Mouse (Mus musculus) lung, postnatal 25 days (tissue): Measurements from ENCODE around the gene Ykt6.
A peak's percentile ranks its signal among the peaks of the same experiment; 100 is the strongest.
"Not testable (repeated sequence)": the region's sequence is repeated elsewhere in the genome, so short reads cannot be mapped to it uniquely, and the experiment has no call there.

Experiments
- DNase-seq: peaks from one replicate; pipeline ENCODE4 v3.0.0; 2022; ENCODE audit warnings: low spot score

The Ykt6 gene

GRCm38 (mm10) chr11:5994880-5995279, 39.4 kb downstream of the Ykt6 start:
- no peak for DNase-seq

GRCm38 (mm10) chr11:5995989-5996388, 40.5 kb downstream of the Ykt6 start:
- peak; percentile 84 for DNase-seq

DNA sequence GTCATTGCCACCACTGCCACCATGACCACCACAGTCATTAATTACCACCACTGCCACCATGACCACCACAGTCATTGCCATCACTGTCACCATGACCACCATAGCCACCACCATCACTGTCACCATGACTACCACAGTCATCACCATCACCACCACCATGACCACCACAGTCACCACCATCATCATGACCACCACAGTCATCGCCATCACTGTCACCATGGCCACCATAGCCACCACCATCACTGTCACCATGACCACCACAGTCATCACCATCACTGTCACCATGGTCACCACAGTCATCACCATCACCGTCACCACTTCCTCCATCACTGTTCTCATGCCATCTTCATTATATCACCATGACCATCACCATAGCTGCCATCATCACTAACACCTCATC, 43.0 kb downstream of the Ykt6 start:
- DNase-seq, result no peak

DNA sequence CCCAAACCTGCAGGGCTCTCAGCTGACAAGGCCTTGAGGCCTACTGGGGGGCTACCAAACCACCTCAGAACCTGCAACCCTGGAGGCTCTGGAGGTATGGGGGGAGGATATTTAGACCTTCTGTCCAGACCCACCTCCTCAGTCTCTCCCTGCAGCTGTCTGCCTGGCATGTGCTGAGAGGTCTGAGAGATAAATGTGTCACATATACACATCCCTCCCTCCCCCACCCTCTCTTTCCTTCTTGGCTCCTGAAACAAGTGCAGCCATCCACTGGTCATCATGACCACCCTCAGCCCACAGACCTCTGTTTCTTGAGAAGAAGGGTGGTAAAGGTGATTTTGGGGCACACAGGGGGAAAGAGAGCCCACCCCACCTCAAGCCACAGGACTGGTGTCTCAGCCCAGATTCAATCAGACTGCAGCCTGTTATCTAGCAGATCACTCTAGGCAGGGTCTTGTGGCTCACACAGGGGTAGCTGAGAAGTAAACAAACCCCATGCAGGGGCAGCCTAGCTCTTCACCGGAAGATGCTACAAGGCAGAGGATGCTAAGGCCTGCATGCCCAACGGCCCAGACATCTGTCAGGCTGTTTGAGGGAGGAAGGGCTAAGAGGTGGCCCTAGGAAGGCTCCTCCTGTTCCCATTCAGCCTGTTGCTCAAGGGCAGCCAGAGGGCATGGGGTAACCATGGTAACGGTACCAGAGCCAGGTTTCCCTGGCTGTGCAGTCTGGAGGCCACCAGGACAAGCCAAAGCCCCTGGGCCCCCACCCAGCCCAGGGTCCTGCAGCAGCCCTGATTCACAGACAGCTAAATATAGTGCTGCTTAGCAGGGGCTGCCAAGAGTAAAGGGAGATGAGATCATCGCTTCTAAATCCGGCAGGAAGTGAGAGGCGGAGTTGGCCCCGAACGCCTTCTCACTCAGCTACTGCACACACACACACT, 44.6 kb downstream of the Ykt6 start:
- peak; percentile 84 for DNase-seq

DNA sequence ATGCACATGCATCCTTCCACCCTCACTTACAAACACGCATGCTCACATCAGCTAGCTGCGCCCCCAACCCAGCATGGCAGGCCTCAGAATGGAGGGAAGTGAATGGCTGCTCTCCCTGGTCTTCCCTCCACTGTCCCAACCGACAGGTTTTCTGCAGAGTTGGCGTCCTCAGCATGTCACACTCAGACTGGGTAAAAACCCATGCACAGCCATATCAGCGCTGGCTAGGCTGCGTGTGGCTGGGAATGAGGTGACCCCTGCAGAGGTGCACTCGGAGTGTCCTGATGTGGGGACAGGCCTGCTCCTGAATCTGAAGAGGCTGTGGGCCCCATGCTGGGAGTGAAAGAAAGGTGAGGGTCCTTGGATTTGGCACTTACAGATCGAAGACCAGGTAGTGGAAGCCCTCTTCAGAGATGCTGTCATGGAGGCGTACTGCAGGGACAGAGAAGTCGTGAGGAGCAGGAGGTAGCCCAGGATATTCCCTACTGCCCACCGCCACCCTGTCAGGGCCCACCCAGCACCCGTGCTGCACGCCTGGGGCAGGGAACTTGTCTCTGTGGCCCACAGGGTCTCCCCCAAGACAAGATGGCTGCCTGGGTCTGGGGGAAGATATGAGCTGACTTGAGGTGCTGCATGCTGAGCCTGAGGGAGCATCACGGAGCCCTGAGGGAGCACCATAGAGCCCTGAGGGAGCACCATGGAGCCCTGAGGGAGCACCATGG, 45.6 kb downstream of the Ykt6 start:
- DNase-seq, result no peak

DNA sequence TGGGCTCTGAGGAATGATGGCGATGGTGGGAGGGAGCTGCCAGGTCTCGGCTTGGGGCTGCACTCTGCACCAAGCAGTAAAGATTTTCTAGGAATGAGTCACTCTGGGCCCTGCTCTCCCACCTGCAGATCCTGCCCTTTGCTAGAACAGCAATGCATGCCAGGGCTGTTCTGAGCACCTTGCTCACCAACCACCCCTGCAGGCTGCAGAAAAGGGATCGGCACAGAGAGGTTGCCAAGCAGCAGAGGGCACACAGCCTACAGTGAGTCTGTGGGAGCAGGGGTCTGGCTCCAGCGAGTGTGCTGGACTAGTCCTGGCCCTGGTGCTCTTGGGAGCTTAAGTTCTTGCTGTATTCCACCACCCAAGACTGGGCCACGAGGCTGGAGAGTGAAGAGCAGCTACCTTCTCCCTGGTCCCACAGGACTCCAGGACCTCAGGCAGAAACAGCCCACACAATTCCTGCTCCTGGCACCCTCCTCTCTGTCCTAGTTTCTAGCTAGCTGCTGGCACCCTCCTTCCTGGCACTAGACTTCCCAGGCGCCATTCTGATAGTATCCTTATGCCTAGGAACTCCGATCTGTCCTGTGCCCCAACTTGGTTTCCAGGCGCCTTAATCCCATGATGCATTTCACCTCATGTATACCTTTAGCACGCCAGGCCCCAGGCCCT, 46.6 kb downstream of the Ykt6 start:
- DNase-seq, result no peak

DNA sequence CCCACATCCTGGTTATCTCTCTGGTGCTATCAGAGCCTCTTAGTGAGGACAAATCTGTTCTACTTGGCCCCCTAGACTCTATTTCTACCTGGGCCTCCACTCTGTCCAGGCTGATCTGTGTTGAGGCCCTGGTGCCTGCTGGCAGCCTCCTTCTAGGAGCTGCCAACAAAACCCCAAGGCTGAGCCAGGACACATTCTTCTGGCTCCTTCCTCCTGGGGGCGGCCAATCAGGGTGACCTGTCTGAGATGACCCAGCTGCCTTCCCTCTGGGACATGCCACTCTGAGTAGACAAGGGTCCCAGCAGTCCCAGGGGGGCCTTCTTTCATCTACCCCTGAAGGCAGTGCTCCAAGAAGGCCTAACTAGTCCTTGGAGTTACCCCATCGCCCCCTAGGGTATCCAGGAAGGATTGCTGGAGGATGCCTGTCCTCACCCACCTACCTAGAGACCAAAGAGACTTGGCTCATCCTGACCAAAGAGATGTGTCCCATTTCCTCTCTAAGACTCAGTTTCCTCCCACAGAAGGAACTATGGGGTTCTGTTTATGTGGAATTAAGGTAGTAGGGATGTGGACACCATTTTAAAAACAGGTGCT, 47.6 kb downstream of the Ykt6 start:
- DNase-seq, result peak; percentile 25

GRCm38 (mm10) chr11:6005374-6006043, 50.0 kb downstream of the Ykt6 start:
- DNase-seq, result not testable (repeated sequence)

GRCm38 (mm10) chr11:6006351-6007009, 51.0 kb downstream of the Ykt6 start:
- DNase-seq, result not testable (repeated sequence)

DNA sequence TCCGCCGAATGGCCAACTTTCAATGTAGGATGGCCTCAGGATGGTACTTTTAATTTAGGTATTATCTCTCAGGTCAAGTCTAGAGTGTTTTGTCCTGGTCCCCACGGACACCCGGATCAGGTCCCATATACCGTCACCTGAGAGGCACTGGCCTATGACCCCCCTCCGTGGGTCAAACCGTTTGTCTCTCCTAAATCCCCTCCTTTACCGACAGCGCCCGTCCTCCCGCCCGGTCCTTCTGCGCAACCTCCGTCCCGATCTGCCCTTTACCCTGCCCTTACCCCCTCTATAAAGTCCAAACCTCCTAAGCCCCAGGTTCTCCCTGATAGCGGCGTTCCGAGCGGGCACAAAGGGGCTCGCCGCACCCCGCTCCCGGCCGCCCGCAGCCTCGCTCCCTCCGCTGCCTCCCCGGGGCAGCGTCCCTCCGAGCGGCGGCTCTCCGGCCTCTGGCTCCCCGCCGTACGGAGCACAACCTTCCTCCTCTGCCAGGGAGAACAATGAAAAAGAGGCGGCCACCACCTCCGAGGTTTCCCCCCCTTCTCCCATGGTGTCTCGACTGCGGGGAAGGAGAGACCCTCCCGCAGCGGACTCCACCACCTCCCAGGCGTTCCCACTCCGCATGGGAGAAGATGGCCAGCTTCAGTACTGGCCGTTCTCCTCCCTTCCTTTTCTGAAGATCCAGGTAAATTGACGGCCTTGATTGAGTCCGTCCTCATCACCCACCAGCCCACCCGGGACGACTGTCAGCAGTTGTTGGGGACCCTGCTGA, 51.7 kb downstream of the Ykt6 start:
- DNase-seq, result not testable (repeated sequence)

DNA sequence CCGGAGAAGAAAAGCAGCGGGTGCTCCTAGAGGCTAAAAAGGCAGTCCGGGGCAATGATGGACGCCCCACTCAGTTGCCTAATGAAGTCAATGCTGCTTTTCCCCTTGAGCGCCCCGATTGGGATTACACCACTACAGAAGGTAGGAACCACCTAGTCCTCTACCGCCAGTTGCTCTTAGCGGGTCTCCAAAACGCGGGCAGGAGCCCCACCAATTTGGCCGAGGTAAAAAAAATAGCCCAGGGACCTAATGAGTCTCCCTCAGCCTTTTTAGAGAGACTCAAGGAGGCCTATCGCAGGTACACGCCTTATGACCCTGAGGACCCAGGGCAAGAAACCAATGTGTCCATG, 52.3 kb downstream of the Ykt6 start:
- DNase-seq, result not testable (repeated sequence)

- not testable (repeated sequence) for DNase-seq
Measured at GRCm38 (mm10) chr11:6010751-6011482, 55.4 kb downstream of the Ykt6 start.

DNA sequence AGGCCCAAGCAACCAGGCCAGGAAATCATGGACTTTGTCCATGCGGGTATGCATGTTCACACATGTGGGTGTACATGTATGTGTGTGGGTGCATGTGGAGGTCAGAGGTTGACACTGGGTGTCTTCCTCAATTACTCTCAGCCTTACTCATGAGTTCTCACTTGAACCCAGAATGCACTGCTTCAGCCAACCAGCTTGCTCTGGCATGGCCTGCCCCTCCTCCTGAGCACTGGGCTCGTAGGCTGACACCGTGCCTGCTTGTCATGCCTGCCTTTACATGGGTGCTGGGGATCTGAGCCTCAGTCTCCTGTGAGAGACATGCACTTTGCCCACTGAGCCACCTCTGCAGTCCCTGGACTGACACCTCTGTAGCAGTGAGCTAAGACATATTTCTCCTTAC, 56.4 kb downstream of the Ykt6 start:
- no peak for DNase-seq

GRCm38 (mm10) chr11:6013359-6013758, 57.9 kb downstream of the Ykt6 start:
- DNase-seq, result no peak

DNA sequence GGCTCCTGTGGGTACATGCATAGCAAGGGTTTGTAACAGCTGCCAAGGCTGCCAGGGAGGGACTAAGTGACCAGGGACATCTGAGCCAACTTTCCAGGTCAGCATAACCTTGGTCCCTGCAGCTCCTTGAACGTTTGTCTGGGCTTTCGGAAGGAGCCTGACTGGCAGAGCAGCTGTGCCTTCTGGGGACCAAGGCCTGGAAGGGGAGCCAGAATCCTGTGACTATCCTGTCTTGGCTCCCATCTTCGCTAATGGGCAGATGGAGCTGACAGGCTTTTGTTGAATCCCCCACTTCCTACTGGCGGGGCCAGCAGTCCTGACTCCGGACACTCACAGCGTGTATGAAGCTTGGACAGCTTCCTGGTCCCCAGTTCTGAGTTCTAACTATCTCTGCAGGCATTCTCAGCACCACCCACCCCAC, 59.5 kb downstream of the Ykt6 start:
- DNase-seq, result no peak

GRCm38 (mm10) chr11:6016368-6016767, 60.9 kb downstream of the Ykt6 start:
- DNase-seq, result no peak

- peak; percentile 24 for DNase-seq
Measured at GRCm38 (mm10) chr11:6016797-6017395, 61.4 kb downstream of the Ykt6 start.
